25 mouse cellular contexts compared by ENCODE assay signal in the genomic region with DNA sequence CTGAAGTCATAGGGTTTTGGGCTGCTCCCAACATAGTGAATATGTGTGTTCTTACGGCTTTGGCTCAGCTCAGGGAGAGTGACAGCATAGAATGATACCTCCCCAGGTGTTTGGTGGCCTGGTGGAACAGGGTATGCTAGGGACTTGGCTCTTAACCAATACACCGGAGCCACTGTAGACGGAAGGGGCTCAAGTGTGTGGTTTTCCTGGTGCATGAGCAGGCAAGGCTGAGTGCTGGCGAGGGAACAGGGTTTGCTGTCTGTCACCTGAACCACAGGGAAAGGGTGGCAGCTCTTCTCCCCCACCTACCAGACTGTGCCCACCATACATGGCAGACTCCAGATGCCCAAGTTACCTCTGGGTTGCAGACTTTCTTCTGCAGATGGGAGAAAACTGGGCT.
"Had no signal": no experiment of that assay in that cellular context is flagged by ENCODE, and none has a peak within 500 bp of the region (broad histone marks: within the 10 kb centered on the region; RNA-seq: fewer than 3 reads in every experiment).

No protein-coding gene starts in this region.

- H3K4me2 ChIP-seq: heart, embryonic 11.5 days; heart, embryonic 13.5 days; heart, embryonic 15.5 days; hindbrain, embryonic 12.5 days; hindbrain, embryonic 14.5 days; intestine, embryonic 15.5 days; limb, embryonic 13.5 days; limb, embryonic 15.5 days had no signal

- H3K27ac ChIP-seq: heart, adult 2 months; heart, embryonic 13.5 days; heart, embryonic 15.5 days; hindbrain, embryonic 10.5 days; hindbrain, embryonic 12.5 days; hindbrain, embryonic 14.5 days; intestine, embryonic 15.5 days; left cerebral cortex, adult 2 months; limb, embryonic 13.5 days; limb, embryonic 15.5 days had no signal

- H3K27me3 ChIP-seq: heart, embryonic 13.5 days; heart, embryonic 15.5 days; hindbrain, embryonic 12.5 days; intestine, embryonic 15.5 days; limb, embryonic 13.5 days; limb, embryonic 15.5 days had no signal

- H3K9ac ChIP-seq: heart, embryonic 13.5 days; heart, embryonic 15.5 days; hindbrain, embryonic 12.5 days; hindbrain, embryonic 14.5 days; intestine, embryonic 15.5 days; limb, embryonic 13.5 days; limb, embryonic 15.5 days had no signal

- H3K9me3 ChIP-seq: heart, embryonic 15.5 days; hindbrain, embryonic 10.5 days; hindbrain, embryonic 12.5 days; intestine, embryonic 15.5 days; limb, embryonic 13.5 days; limb, embryonic 15.5 days had no signal

- ATAC-seq: hindbrain, embryonic 16.5 days; inflammation-experienced regulatory T-cells, adult 6 months; intestine, embryonic 15.5 days; intestine, postnatal 0 days had no signal

- H3K36me3 ChIP-seq: heart, embryonic 13.5 days; heart, embryonic 15.5 days; hindbrain, embryonic 10.5 days; hindbrain, embryonic 12.5 days; intestine, embryonic 15.5 days; limb, embryonic 13.5 days; limb, embryonic 15.5 days had no signal

- H3K4me1 ChIP-seq: heart, embryonic 13.5 days; heart, embryonic 15.5 days; hindbrain, embryonic 10.5 days; hindbrain, embryonic 12.5 days; intestine, embryonic 15.5 days; limb, embryonic 13.5 days; limb, embryonic 15.5 days had no signal

- DNase-seq: gastrocnemius, postnatal 14 days; gastrocnemius, postnatal 36 days; heart, adult 11 months; heart, adult 2 months; heart, postnatal 14 days; heart, postnatal 36 days; kidney, adult 18-20 months; kidney, adult 8-10 months; kidney, postnatal 10 days; kidney, postnatal 25 days; layer of hippocampus, adult 9-11 months; left cerebral cortex, postnatal 4 days had no signal

- H3K4me3 ChIP-seq: heart, adult 2 months; heart, embryonic 13.5 days; heart, embryonic 15.5 days; hindbrain, embryonic 10.5 days; hindbrain, embryonic 12.5 days; intestine, embryonic 15.5 days; left cerebral cortex, adult 2 months; limb, embryonic 13.5 days; limb, embryonic 15.5 days had no signal
